Mouse (Mus musculus): ENCODE results near the gene Fbxl16.

DNA sequence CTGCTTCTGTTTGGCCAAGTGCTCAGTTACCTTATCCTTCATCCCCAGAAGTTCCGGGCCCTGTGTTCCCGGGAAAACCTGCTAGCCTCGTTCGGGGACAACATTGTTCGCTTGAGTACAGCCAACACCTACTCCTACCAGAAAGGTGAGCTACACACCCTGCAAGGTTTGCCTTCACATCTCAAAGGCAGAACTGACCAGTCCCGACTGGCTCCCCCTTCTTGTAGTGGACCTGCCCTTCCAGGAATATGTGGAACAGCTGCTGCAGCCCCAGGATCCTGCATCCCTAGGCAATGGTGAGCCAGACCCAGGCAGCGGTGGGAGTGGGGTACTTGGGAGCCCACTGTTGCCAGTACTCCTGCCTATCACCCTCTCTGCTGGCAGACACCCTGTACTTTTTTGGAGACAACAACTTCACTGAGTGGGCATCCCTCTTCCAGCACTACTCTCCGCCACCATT is 20.7 kb downstream of the Fbxl16 start:
- TF ChIP-seq CTCF (IDR thresholded peaks at IDR 0.05; ENCODE audit: borderline replicate concordance, insufficient read depth, low read length) = no peak
- TF ChIP-seq POLR2A (IDR thresholded peaks at IDR 0.05; ENCODE audit: low read depth, low read length) = peak; percentile 49; the same call in 1 of the 2 replicates

All from embryonic fibroblast, embryonic 13.5 days (primary cell).